Mouse (Mus musculus) thymus, adult 2 months (tissue): ENCODE data around the gene Ergic3. TPM values are rescaled to one million over a fixed set of nuclear protein-coding genes. Genes with fewer than 3 reads are reported as not detected.
A peak's percentile ranks its signal among the peaks of the same experiment; 100 is the strongest.

Source experiments
- DNase-seq: peaks from one replicate; pipeline ENCODE4 v3.0.0; 2021
- H3K27ac ChIP-seq: fragments of 200-500 bp; 2 replicates; pipeline ENCODE4 v1.5.1; 2012; ENCODE audit warnings: low read length, control low read depth; ENCODE audit not compliant: control insufficient read depth, insufficient read depth
- H3K27me3 ChIP-seq: fragments of 200-500 bp; 2 replicates; pipeline ENCODE4 v1.6.1; 2012; ENCODE audit warnings: mild to moderate bottlenecking, low read length, moderate library complexity, mixed read lengths; ENCODE audit not compliant: control insufficient read depth, insufficient read depth
- H3K36me3 ChIP-seq: fragments of 200-500 bp; 2 replicates; pipeline ENCODE4 v1.6.1; 2012; ENCODE audit warnings: mild to moderate bottlenecking, low read length, moderate library complexity; ENCODE audit not compliant: control insufficient read depth, insufficient read depth
- H3K4me1 ChIP-seq: fragments of 200-500 bp; replicated peaks from 2 replicates; pipeline ENCODE4 v1.6.1; 2012; ENCODE audit warnings: low read length; ENCODE audit not compliant: control insufficient read depth, insufficient read depth
- H3K4me3 ChIP-seq: fragments of 200-500 bp; 2 replicates; pipeline ENCODE4 v1.5.1; 2012; ENCODE audit warnings: mild to moderate bottlenecking, low read length, control low read depth, moderate library complexity; ENCODE audit not compliant: control insufficient read depth, insufficient read depth
- CTCF ChIP-seq: fragments of 200-500 bp; IDR thresholded peaks from 2 replicates; pipeline ENCODE4 v1.5.1; 2012; ENCODE audit warnings: mild to moderate bottlenecking, control low read depth, low read length, moderate library complexity, borderline replicate concordance; ENCODE audit not compliant: control insufficient read depth, poor library complexity, insufficient read depth; ENCODE audit errors: extremely low read depth
- POLR2A ChIP-seq: fragments of 200-500 bp; IDR thresholded peaks from 2 replicates; pipeline ENCODE4 v1.6.1; 2012; ENCODE audit warnings: mild to moderate bottlenecking, low read length, control low read depth, moderate library complexity; ENCODE audit not compliant: control insufficient read depth, poor library complexity, insufficient read depth; ENCODE audit errors: extremely low read depth
- WGBS: fragments of 180-500 bp; shearing (Covaris S2); methylation state at CpG from one replicate; pipeline ENCODE4 v1.1.7; 2018; 5-methylcytosine and 5-hydroxymethylcytosine counted together
- polyA plus RNA-seq: library from polyadenylated mRNA; depleted of rRNA; stranded (reverse); fragments of >200 nt; gene quantifications from 2 replicates; pipeline ENCODE4 v1.2.3, GENCODE M21; 2012

Ergic3 gene
- polyA plus RNA-seq, 1 experiment, result 293 TPM

DNA sequence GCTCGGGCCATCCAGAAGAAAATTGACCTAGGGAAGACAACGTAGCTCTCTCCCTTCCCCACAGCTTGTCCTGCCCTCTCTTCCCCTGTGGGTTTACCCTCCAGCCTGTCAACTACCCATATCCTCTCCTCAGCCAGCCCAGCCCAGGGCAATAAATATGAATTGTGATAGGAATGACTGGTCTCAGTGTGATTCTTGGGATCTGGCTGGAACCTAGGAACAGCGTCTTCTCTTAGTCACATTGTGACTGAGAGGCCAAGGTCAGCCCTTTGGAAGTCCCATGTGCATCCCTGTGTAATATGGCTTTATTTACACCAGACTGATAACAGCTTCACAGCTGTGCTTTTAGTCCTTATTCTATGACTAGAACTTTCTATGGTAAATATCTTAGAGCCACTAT lies 10.3 kb downstream of the Ergic3 start:
- Histone ChIP-seq H3K27me3 (no peaks in the 10 kb centered on the region), H3K36me3 (peaks cover 44% of the 10 kb centered on the region), H3K4me3 (no peak overlapping the region), H3K27ac (no peak overlapping the region), H3K4me1 (peaks cover 14% of the 10 kb centered on the region)
- TF ChIP-seq POLR2A (no peak), CTCF (no peak)
- DNase-seq, result no peak
- 93% methylated on average over 3 of the region's 3 CpGs for WGBS

GRCm38 (mm10) chr2:156021219-156021618 lies 13.4 kb downstream of the Ergic3 start:
- WGBS, result 81% methylated on average over 8 of the region's 8 CpGs
- Histone ChIP-seq H3K36me3 (peaks cover 17% of the 10 kb centered on the region), H3K4me1 (peaks cover 15% of the 10 kb centered on the region), H3K4me3 (no peak overlapping the region), H3K27me3 (no peaks in the 10 kb centered on the region), H3K27ac (no peak overlapping the region)
- TF ChIP-seq POLR2A (no peak), CTCF (no peak)
- no peak for DNase-seq

DNA sequence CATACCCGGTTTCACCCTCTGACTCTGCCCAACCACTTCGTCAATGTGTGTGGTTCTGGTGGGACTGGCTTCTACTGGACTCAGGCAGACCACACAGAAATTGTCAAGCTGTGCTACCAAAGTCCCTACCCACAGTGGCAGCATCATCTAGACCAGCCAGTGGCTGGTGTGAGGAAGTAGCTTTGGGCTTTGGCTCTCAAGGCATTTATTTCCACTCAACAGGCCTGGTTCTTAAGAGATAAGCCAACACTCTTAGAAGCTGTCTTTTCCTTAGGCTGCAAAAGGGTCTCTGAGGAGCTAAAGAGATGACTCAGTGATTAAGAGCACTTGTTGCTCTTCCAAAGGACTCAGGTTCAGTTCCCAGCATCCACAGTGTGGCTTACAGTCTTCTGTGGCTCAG lies 13.9 kb downstream of the Ergic3 start:
- no peak overlapping the region for H3K4me3 ChIP-seq
- peaks cover 14% of the 10 kb centered on the region for H3K36me3 ChIP-seq
- TF ChIP-seq POLR2A, result no peak
- TF ChIP-seq CTCF, result no peak
- no peak for DNase-seq
- 88% methylated on average over 2 of the region's 2 CpGs for WGBS
- peaks cover 15% of the 10 kb centered on the region for H3K4me1 ChIP-seq
- H3K27ac ChIP-seq, result no peak overlapping the region
- H3K27me3 ChIP-seq, result no peaks in the 10 kb centered on the region

- H3K27me3 ChIP-seq, result no peaks in the 10 kb centered on the region
- TF ChIP-seq POLR2A, result no peak
- no peak for DNase-seq
- H3K27ac ChIP-seq, result no peak overlapping the region
- H3K4me1 ChIP-seq, result peaks cover 14% of the 10 kb centered on the region
- H3K36me3 ChIP-seq, result no peaks in the 10 kb centered on the region
- no peak overlapping the region for H3K4me3 ChIP-seq
Measured at GRCm38 (mm10) chr2:156025482-156025881, 17.6 kb downstream of the Ergic3 start.

GRCm38 (mm10) chr2:156039390-156039789 lies 31.5 kb downstream of the Ergic3 start:
- WGBS, result 75% methylated on average over 3 of the region's 3 CpGs
- Histone ChIP-seq H3K27ac (no peak overlapping the region), H3K27me3 (no peaks in the 10 kb centered on the region), H3K4me3 (no peak overlapping the region), H3K4me1 (no peaks in the 10 kb centered on the region), H3K36me3 (no peaks in the 10 kb centered on the region)
- DNase-seq, result no peak
- TF ChIP-seq CTCF (no peak), POLR2A (no peak)

DNA sequence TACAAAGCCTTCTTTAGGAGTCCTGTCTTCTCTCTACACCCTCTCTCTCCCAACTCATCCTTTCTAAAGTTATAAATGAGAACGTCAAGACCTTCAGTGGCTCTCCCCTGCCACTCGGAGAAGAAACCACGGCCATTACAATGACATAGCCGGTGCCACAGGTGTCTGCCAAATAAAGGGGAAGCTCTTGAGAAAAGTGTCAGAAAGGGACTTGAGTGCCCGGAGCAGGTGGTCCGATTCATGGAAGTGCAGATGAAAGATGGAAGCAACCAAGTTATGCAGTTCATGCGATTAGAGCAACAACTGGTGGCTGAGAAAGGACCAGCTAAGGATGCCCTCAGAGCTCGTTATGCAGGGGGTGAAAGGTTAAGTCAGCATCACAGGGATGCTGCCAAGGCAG lies 35.1 kb downstream of the Ergic3 start:
- no peaks in the 10 kb centered on the region for H3K36me3 ChIP-seq
- WGBS, result 52% methylated on average over 8 of the region's 8 CpGs
- H3K4me3 ChIP-seq, result no peak overlapping the region
- no peak for TF ChIP-seq CTCF
- TF ChIP-seq POLR2A, result no peak
- no peaks in the 10 kb centered on the region for H3K27me3 ChIP-seq
- peaks cover 4% of the 10 kb centered on the region for H3K4me1 ChIP-seq
- H3K27ac ChIP-seq, result no peak overlapping the region
- no peak for DNase-seq

DNA sequence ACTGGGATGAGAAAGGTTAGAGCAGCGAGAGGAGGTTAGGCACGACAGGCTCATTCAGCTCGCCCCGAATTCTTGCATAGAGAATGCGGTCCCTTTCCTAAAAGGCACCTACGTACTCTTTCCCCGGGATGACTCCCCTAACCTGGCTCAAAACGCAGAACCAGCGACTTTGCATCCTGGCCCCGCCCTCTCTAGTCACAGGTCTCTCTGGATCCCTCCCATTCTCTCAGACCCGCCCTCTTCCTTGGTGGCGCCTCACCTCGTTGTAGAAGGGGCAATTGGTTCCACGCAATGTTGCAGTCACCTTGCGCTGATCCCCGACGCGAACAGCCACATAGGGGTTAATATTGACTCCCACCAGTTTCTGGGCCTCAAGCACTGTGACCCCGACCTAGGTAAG lies 40.1 kb downstream of the Ergic3 start:
- Histone ChIP-seq H3K36me3 (no peaks in the 10 kb centered on the region), H3K27me3 (0 out of 2 replicates have a peak, but pooled peaks cover 2% of the 10 kb centered on the region), H3K4me1 (peaks cover 7% of the 10 kb centered on the region), H3K27ac (no peak overlapping the region), H3K4me3 (no peak overlapping the region)
- WGBS, result 15% methylated on average over 19 of the region's 19 CpGs
- peak; percentile 37 for DNase-seq
- TF ChIP-seq POLR2A (no peak), CTCF (no peak)
